Mouse (Mus musculus) olfactory bulb, adult 2 months (tissue): ENCODE data around the gene Scg2.

Source experiments
- CTCF ChIP-seq: fragments of 200-500 bp; IDR thresholded peaks from 2 replicates; pipeline ENCODE4 v1.5.1; 2012; ENCODE audit warnings: low read depth, mild to moderate bottlenecking, low read length, moderate library complexity; ENCODE audit not compliant: insufficient read depth
- POLR2A ChIP-seq: fragments of 200-500 bp; IDR thresholded peaks from 2 replicates; pipeline ENCODE4 v1.6.1; 2012; ENCODE audit warnings: mild to moderate bottlenecking, low read depth, low read length, moderate library complexity; ENCODE audit not compliant: insufficient read depth

- TF ChIP-seq CTCF (no peak), POLR2A (no peak)
These were observed 10.0 kb upstream of the Scg2 start for GRCm38 (mm10) chr1:79449943-79450342.
